Mouse (Mus musculus) forebrain, postnatal 0 days (tissue): ENCODE results near the gene Spo11. TPM values are rescaled to one million over a fixed set of nuclear protein-coding genes. Genes with fewer than 3 reads are reported as not detected.

Experiments
- ATAC-seq: fragments of 200-750 bp; cut with Nextera tagmentation; 2 replicates; pipeline ENCODE4 v1.8.0; 2017; ENCODE audit warnings: mild to moderate bottlenecking, moderate library complexity
- DNase-seq: peaks from one replicate; pipeline ENCODE4 v3.0.0-alpha.2; 2015
- H3K27ac ChIP-seq: fragments of 300-500 bp; sonication (generic); 2 replicates; pipeline ENCODE4 v1.5.1; 2014; ENCODE audit warnings: low read depth, mild to moderate bottlenecking, antibody characterized with exemption, low read length, moderate library complexity, mixed read lengths
- H3K27me3 ChIP-seq: fragments of 300-500 bp; sonication (generic); 2 replicates; pipeline ENCODE4 v1.6.1; 2014; ENCODE audit warnings: mild to moderate bottlenecking, low read length, mixed read lengths; ENCODE audit not compliant: insufficient read depth
- H3K36me3 ChIP-seq: fragments of 300-500 bp; sonication (generic); 2 replicates; pipeline ENCODE4 v1.6.1; 2014; ENCODE audit warnings: mild to moderate bottlenecking, moderate library complexity; ENCODE audit not compliant: insufficient read depth
- H3K4me1 ChIP-seq: fragments of 300-500 bp; sonication (generic); 2 replicates; pipeline ENCODE4 v1.6.1; 2014; ENCODE audit warnings: antibody characterized with exemption; ENCODE audit not compliant: insufficient read depth
- H3K4me2 ChIP-seq: fragments of 300-500 bp; sonication (generic); 2 replicates; pipeline ENCODE4 v1.6.1; 2014; ENCODE audit warnings: low read depth, mild to moderate bottlenecking, moderate library complexity
- H3K4me3 ChIP-seq: fragments of 300-500 bp; sonication (generic); 2 replicates; pipeline ENCODE4 v1.5.1; 2014; ENCODE audit warnings: low read depth, low read length, mixed read lengths
- H3K9ac ChIP-seq: fragments of 300-500 bp; sonication (generic); 2 replicates; pipeline ENCODE4 v1.6.1; 2014; ENCODE audit warnings: mild to moderate bottlenecking
- H3K9me3 ChIP-seq: fragments of 300-500 bp; sonication (generic); 2 replicates; pipeline ENCODE4 v1.6.1; 2016; ENCODE audit warnings: low read length
- CTCF ChIP-seq: sonication (generic); IDR thresholded peaks from 2 replicates; pipeline ENCODE4 v1.5.1; 2016; ENCODE audit warnings: antibody characterized with exemption, control low read depth, low read depth
- WGBS: fragments of 180-500 bp; shearing (Covaris S2); extraction: QIAGEN DNeasy Blood & Tissue Kit; methylation state at CpG from one replicate; pipeline ENCODE4 v1.1.7; 2014; 5-methylcytosine and 5-hydroxymethylcytosine counted together
- polyA plus RNA-seq: library from polyadenylated mRNA; unstranded; fragments of >200 nt; fragmentation: Nextera tagmentation; extraction: Ambion mirVana; gene quantifications from 2 replicates; pipeline ENCODE4 v1.2.1, GENCODE M21; 2015
- total RNA-seq: library from RNA; depleted of rRNA; stranded (reverse); fragments of >200 nt; gene quantifications from 2 replicates; pipeline ENCODE4 v1.2.3, GENCODE M21; 2014

Spo11 gene
- total and polyA plus RNA-seq, 2 experiments from 2014 or later: 1.1 to 1.3 TPM

DNA sequence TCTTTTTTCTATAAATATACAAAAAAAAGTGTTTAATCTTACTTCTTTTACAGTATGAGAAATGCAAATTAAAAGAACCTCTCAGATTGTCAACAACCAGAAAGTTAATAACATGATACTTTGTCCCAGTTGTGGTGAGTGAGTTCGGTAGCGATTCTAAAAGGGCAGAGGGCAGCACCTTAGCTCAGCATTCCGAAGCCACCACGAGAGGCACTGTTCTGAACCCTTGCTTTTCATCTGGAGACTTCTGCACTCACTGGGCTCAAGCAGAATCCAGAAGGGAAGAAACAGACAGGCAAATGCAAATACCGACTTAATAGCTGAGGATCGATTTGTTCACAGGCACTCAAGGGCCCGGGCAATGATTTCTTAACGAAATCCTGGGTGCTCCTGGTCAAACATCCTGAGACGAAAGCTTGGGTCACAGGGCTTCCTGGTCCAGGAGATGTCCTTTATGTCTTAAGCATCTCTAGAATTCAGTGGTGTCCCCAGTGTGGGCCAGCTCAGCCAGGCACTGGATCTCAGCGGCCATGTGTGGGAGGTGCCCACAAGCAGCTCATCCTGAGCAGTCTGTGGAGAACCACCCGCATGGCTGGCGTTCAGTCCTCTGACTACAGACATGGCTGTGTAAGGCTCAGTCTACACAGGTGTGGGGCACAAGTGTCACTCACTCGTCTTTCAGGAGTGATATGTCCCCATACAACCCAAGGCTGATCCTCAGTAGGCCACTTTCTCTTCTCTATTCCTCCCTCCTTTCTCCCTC, 18.3 kb upstream of the Spo11 start:
- H3K4me3 ChIP-seq: no peak overlapping the region
- no peak overlapping the region for H3K27ac ChIP-seq
- no peaks in the 10 kb centered on the region for H3K36me3 ChIP-seq
- DNase-seq (no peak), ATAC-seq (no peak)
- peak; percentile 23; the same call in 1 of the 2 replicates for TF ChIP-seq CTCF
- H3K4me1 ChIP-seq: no peaks in the 10 kb centered on the region
- no peaks in the 10 kb centered on the region for H3K9me3 ChIP-seq
- no peak overlapping the region for H3K4me2 ChIP-seq
- 50% methylated on average over 13 of the region's 13 CpGs for WGBS
- H3K27me3 ChIP-seq: no peaks in the 10 kb centered on the region
- no peak overlapping the region for H3K9ac ChIP-seq

DNA sequence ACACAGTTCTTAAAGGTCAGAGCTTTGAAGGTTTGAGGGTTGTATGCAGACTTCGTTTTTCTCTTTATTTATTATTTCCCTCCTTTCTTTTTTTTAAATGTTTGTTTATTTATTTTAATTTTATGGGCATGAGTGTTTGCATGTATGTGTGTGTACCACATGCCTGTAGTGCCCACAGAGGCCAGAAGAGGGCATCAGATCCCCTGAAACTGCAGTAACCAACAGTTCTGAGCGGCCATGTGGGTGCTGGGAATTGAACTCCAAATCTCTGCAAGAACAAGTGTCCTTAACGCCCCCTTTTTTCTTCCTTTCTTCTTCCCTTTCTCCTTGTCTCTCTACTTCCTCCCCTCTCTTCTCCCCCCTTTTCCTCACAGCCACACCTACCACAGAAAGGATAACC, 17.1 kb upstream of the Spo11 start:
- Histone ChIP-seq H3K36me3 (no peaks in the 10 kb centered on the region), H3K4me3 (no peak overlapping the region), H3K9me3 (no peaks in the 10 kb centered on the region), H3K4me2 (no peak overlapping the region), H3K27me3 (no peaks in the 10 kb centered on the region), H3K27ac (no peak overlapping the region), H3K9ac (no peak overlapping the region), H3K4me1 (no peaks in the 10 kb centered on the region)
- no peak for DNase-seq
- no peak for ATAC-seq
- 0 out of 2 replicates have a peak, but pooled peaks have one; percentile 6 for TF ChIP-seq CTCF
- WGBS: 93% methylated on average over 3 of the region's 3 CpGs

DNA sequence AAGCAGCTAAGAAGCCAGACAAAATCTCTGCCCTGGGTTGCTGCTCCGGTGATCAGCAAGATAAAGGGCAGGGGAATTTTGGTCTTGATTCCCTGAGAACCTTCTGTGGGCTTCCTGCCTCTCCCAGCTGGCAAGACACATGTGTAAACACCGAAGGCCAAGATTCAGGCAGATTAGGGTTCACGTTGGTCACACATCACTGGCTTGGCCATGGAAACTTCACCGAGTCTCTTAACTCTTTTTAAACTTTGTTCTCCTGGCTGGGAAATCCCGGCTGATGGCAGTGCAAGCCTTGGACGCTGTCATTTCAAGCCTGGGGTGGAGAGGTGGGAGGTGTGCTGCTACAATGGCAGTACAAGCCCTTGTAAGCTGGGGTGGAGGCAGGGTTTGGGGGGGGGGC, 16.3 kb upstream of the Spo11 start:
- Histone ChIP-seq H3K36me3 (no peaks in the 10 kb centered on the region), H3K27ac (no peak overlapping the region), H3K4me1 (no peaks in the 10 kb centered on the region), H3K4me3 (no peak overlapping the region), H3K4me2 (no peak overlapping the region), H3K9me3 (no peaks in the 10 kb centered on the region), H3K27me3 (no peaks in the 10 kb centered on the region), H3K9ac (no peak overlapping the region)
- 48% methylated on average over 6 of the region's 6 CpGs for WGBS
- TF ChIP-seq CTCF: no peak
- ATAC-seq: no peak
- no peak for DNase-seq

DNA sequence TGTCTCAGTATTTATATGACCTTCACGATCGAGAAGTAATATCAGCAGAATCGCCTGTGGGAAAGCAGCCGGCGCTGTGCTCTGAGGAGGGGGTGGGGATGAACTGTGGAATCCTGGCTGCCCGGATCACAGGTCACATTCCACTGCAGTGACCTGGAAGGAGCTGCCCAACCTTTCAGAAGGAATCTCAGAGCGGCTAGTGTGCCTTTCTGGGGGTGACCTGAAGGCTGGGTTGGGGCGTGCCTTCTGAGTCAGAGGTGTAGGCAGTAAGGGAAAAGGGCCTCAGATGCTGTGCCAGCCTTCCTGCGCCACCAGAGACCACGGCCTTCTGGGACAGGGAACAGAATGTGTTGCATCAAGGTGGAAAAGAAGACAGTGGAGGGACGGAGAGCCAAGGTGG, 12.3 kb upstream of the Spo11 start:
- TF ChIP-seq CTCF: no peak
- ATAC-seq (no peak), DNase-seq (no peak)
- H3K4me2 ChIP-seq: no peak overlapping the region
- no peaks in the 10 kb centered on the region for H3K36me3 ChIP-seq
- no peak overlapping the region for H3K4me3 ChIP-seq
- H3K27ac ChIP-seq: no peak overlapping the region
- H3K4me1 ChIP-seq: no peaks in the 10 kb centered on the region
- H3K27me3 ChIP-seq: no peaks in the 10 kb centered on the region
- WGBS: 53% methylated on average over 11 of the region's 11 CpGs
- no peaks in the 10 kb centered on the region for H3K9me3 ChIP-seq
- no peak overlapping the region for H3K9ac ChIP-seq

DNA sequence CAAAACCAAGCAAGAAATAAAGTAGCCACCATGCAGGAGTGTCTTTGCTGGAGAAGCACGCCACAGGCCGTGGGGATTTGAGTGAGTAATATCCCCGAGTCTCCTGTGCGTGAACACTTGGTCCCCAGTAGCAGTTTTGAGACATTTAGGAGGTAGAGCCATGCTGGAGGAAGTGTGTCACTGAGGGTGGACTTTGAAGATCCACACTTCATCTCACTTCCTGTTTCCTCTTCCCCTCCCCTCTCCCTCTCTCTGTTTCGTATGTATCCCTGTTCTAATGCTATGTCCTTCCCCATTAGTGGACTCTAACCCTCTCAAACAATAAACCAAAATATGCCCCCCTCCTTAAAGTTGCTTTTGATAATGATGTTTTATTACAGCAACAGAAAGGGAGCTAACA, 11.0 kb upstream of the Spo11 start:
- WGBS: 85% methylated on average over 5 of the region's 5 CpGs
- DNase-seq: no peak

DNA sequence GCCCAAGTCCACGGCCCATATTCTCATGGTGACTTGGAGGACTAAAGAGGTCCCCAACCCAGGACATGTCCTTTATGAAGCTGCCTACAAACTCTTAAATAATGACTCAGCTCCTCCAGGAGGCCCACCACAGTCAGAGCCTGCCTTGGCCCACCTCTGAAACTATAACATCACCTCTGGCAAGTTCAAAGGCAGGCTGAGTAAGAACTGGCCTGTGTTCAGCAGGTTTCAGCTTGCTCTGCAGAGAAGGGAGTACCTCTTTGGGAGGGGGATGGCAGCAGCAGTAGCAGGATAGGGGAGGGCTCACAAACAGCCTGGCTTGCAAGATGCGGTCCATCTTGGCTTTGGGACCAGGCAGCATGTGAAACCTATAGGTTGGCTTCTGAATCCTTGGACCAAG, 5.6 kb upstream of the Spo11 start:
- no peak overlapping the region for H3K4me2 ChIP-seq
- H3K36me3 ChIP-seq: no peaks in the 10 kb centered on the region
- no peak overlapping the region for H3K4me3 ChIP-seq
- H3K4me1 ChIP-seq: peaks cover 1% of the 10 kb centered on the region; the same call in 1 of the 2 replicates
- H3K9ac ChIP-seq: no peak overlapping the region
- 91% methylated on average over 2 of the region's 2 CpGs for WGBS
- no peak for DNase-seq
- H3K27me3 ChIP-seq: no peaks in the 10 kb centered on the region
- ATAC-seq: no peak
- H3K27ac ChIP-seq: no peak overlapping the region
- TF ChIP-seq CTCF: no peak
- H3K9me3 ChIP-seq: no peaks in the 10 kb centered on the region

More for the DNA sequence above, 11.0 kb upstream of the Spo11 start:
- no peaks in the 10 kb centered on the region for H3K9me3 ChIP-seq
- H3K4me1 ChIP-seq: no peaks in the 10 kb centered on the region
- TF ChIP-seq CTCF: no peak
- H3K9ac ChIP-seq: no peak overlapping the region
- no peak overlapping the region for H3K27ac ChIP-seq
- no peak for ATAC-seq
- no peak overlapping the region for H3K4me2 ChIP-seq
- H3K4me3 ChIP-seq: no peak overlapping the region
- no peaks in the 10 kb centered on the region for H3K27me3 ChIP-seq
- no peaks in the 10 kb centered on the region for H3K36me3 ChIP-seq

DNA sequence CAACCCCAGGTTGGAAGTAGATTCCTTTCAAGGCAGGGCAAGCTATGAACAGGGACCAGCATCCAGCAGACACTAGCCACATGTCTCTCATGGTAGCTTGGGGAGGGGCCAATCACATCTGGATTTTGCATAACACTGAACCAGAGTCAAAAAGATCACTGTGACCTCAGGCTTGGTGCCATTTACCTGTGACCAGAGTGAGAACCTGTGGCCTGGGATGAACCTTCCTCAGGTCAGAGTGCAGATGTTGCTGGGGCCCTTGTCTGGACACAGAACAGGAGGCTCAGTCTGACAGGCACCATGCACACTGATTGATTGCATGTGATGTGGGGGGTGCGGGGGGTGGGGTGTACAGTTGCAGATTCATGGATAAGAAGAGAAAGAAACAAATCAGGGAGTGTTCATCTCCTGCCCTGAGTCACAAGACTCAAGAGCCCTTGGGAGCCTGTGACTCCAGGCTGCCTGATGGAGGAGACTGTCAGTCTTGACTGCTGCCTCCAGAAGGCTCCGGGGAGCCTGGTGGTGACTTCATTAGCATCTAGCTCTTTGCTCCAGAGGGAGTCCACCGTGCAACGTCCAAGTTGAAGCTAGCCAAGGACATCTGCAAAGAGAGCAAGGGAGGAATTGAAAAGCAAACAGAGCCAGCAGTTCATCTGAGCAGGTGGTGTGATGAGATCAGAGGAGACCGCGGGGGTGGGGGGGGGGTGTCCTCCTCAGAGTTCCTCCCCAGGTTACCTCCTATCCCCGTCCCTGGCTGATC, 3.5 kb upstream of the Spo11 start:
- Histone ChIP-seq H3K36me3 (no peaks in the 10 kb centered on the region), H3K4me3 (no peak overlapping the region), H3K27me3 (no peaks in the 10 kb centered on the region; the same call in 1 of the 2 replicates), H3K4me1 (peaks cover 9% of the 10 kb centered on the region; the same call in 1 of the 2 replicates), H3K9ac (no peak overlapping the region), H3K4me2 (no peak overlapping the region), H3K9me3 (no peaks in the 10 kb centered on the region), H3K27ac (no peak overlapping the region)
- DNase-seq (no peak), ATAC-seq (no peak)
- no peak for TF ChIP-seq CTCF
- 35% methylated on average over 7 of the region's 7 CpGs for WGBS
